Mouse (Mus musculus): ENCODE data around the gene Casz1. TPM values are rescaled to one million over a fixed set of nuclear protein-coding genes. Genes with fewer than 3 reads are reported as not detected.

Gene Casz1
- polyA plus RNA-seq, 1 experiment from 2014 or later: 3.7 TPM

DNA sequence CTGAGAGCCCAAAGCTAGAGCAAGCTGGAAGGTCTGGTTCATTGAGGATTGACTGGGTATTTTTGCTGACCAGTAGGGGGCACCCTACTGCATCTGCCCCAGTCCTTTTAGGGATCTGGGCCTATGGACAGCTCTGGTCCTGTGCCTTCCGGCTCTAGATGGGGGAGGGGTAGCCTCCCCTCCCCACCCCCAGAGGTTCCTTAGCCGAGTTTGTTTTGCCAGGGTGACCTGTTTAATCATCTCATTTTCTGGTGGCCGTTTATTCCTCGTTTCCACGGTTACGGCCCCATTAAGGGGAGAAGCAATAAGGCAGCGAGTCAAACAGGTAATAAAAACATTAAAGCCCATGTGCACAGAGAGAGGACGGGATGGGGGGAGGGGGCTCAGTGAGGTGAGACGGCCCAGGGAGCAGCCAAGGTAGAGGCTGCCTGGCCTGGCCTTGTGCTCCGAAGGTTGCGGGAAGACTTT is 104.0 kb downstream of the Casz1 start:
- no peaks in the 10 kb centered on the region for H3K36me3 ChIP-seq (replicated peaks)
- DNase-seq (ENCODE audit: low spot score): peak; percentile 56
- H3K27me3 ChIP-seq (replicated peaks; ENCODE audit: low read depth, poor library complexity, severe bottlenecking): peaks cover 89% of the 10 kb centered on the region
- peak overlapping the region; percentile 35 for H3K27ac ChIP-seq (replicated peaks)
- no peak overlapping the region for H3K4me3 ChIP-seq
- no peaks in the 10 kb centered on the region for H3K9me3 ChIP-seq
- H3K4me1 ChIP-seq: peaks cover 69% of the 10 kb centered on the region
- 46% methylated on average over 11 of the region's 11 CpGs for WGBS

DNA sequence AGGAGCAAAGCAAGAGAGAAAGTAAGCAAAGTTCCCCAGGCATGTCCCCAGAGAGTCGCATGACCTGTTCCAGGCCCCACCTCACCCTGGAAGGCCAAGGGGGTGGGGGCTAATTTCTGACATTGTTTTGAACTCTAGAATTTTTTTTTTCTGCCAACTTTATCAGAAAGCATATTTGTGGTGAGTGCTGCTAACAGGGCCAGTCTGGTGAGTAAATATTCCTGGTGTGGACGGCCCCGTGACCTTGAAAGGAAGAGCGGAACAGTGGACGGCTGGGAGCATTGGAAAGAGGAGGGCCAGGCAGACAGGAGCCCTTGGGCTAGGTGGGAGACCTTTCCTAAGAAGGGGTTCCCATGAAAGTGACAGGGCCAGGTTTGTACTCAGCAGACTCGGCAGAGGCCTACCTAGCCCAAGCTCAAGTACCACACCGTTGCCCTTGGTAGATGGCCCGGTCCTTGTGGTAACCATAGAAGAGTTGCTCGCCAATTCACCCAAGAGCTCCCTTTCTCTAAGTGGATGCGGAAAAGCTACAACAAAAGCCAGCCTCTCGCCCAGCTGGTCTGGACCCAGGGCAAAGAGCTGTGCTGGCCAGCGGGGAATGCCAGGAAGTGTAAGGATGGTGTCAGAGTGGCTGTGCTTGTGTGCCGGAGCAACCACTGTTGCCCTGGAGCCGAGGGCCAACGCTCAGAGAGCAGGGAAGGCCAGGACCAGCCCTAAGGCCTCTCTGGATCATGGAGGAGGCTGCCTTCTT is 104.7 kb downstream of the Casz1 start:
- no peak for DNase-seq (ENCODE audit: low spot score)
- WGBS: 78% methylated on average over 15 of the region's 15 CpGs
- Histone ChIP-seq H3K27ac (replicated peaks) (peak overlapping the region; percentile 35), H3K27me3 (replicated peaks; ENCODE audit: low read depth, poor library complexity, severe bottlenecking) (peaks cover 89% of the 10 kb centered on the region), H3K36me3 (replicated peaks) (no peaks in the 10 kb centered on the region), H3K9me3 (no peaks in the 10 kb centered on the region), H3K4me1 (peaks cover 72% of the 10 kb centered on the region), H3K4me3 (no peak overlapping the region)

DNA sequence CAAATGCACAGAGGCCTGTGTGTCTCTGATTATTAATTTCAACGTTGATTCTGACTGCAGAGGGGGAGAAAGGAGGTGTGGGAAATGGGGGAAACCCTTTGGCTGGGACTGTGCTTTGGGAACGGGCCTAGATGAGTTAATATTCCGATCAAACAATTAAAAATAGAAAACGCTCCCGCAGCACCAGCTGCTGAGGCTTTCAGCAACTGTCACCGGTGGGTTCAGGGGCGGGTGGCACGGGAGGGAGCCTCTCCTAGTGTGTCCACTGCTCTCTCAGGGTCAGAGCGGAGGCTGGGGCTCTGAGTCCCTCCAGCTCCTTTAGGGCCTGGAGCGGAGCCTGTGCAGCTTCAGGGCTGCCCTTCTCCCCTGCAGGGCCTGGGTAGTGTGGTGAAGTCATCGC is 105.3 kb downstream of the Casz1 start:
- Histone ChIP-seq H3K4me3 (no peak overlapping the region), H3K4me1 (peaks cover 78% of the 10 kb centered on the region), H3K9me3 (no peaks in the 10 kb centered on the region), H3K27me3 (replicated peaks; ENCODE audit: low read depth, poor library complexity, severe bottlenecking) (peaks cover 89% of the 10 kb centered on the region), H3K36me3 (replicated peaks) (no peaks in the 10 kb centered on the region), H3K27ac (replicated peaks) (no peak overlapping the region)
- DNase-seq (ENCODE audit: low spot score): no peak
- WGBS: 83% methylated on average over 11 of the region's 11 CpGs

DNA sequence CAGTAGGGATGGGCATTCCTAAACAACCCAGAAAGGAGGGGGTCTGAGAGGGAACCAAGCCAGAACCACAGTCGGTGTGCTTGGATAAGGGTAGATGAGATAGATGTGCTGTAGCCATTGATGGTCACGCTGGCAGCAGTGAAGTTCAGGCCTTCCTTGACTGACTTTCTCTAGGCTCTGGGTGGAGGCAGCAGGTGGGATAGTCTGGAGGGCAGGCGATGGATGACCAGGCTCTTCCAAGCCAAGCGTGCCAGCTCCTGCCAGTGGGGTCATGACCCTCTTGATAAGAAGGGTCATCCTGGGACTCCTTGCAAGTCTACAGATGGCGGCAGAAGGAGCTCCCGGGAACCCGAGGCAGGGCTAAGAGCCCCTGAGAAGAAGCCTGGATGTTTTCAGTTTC is 107.9 kb downstream of the Casz1 start:
- Histone ChIP-seq H3K27me3 (replicated peaks; ENCODE audit: low read depth, poor library complexity, severe bottlenecking) (peaks cover 88% of the 10 kb centered on the region), H3K4me1 (peaks cover 99% of the 10 kb centered on the region), H3K36me3 (replicated peaks) (no peaks in the 10 kb centered on the region), H3K9me3 (no peaks in the 10 kb centered on the region), H3K4me3 (no peak overlapping the region), H3K27ac (replicated peaks) (no peak overlapping the region)
- DNase-seq (ENCODE audit: low spot score): no peak
- WGBS: 49% methylated on average over 7 of the region's 7 CpGs

DNA sequence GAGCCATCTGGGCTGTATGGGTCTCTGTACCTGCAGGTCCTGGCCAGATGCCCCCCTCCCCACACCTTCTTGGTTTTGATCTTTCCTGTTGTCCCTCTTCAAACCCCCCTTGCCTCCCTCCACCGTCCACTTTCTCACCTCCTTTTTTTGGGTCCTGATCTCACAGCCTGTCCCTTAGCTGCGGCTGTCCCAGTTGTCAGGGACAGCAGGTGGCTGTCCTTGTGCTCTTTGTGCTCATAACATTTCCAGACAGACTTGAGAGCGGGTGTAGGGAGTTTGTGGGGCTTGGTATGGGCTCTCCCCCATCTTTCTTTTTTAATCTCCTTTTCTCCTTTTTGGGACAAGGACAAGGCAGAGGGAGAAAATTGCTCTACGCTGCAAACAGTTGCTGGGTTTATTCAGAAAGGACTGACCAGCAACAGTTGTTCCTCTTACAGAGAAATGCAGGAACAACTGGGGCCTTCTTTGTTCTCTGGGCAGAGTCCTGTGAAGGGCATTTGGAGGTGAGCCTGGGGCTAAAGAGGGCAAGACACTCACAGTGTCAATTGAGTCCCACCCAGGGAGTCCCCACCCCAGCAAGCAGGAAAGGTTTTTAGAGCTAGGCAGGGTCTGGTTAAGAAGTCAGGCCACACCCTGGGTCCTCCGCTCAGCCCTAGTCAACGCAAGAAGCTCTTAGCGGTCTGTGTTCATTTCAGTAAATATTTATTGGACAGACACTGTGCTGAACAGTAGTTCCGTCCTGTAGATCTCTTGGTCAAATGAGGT is 108.8 kb downstream of the Casz1 start:
- no peak for DNase-seq (ENCODE audit: low spot score)
- no peak overlapping the region for H3K27ac ChIP-seq (replicated peaks)
- H3K27me3 ChIP-seq (replicated peaks; ENCODE audit: low read depth, poor library complexity, severe bottlenecking): peaks cover 90% of the 10 kb centered on the region
- peaks cover 90% of the 10 kb centered on the region for H3K4me1 ChIP-seq
- H3K9me3 ChIP-seq: no peaks in the 10 kb centered on the region
- no peak overlapping the region for H3K4me3 ChIP-seq
- H3K36me3 ChIP-seq (replicated peaks): no peaks in the 10 kb centered on the region
- 62% methylated on average over 8 of the region's 8 CpGs for WGBS

DNA sequence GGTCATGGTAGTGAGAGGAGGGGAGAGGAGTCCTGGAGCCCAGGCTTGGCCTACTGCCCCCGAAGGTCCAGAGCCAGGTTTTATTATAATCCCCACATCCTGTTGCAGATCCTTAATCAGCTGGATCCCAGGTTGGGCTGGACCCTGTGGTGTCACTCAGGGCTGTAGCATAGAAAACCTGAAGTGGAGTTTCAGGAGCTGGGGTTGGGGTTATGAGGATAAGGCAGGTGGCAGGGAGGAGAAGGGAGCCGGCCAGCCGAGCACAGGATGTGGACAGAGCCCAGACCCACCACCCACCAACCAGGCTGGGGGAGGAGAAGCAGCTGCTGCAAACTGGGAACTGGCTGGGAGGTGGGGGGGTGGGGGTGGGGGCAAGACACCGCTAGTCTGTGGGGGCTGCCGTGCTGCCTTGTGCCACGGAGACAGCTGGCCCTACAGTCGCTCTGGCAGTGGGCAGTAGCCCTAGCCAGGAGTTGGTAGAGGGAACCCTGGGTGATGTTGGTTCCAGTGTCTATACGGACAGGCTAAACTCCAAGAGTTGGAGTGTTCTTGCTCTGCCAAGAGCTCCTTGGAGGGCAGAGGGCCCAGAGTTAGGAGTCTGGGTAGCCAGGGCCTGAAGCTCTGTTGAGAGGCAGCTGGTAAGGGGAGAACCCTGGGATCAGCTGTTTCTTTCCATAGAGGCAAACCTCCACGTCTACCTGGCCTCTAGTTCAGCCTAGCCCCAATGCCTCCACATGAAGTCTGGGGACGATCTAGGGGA is 110.8 kb downstream of the Casz1 start:
- DNase-seq (ENCODE audit: low spot score): peak; percentile 86
- Histone ChIP-seq H3K27me3 (replicated peaks; ENCODE audit: low read depth, poor library complexity, severe bottlenecking) (peaks cover 99% of the 10 kb centered on the region), H3K9me3 (no peaks in the 10 kb centered on the region), H3K4me3 (no peak overlapping the region), H3K36me3 (replicated peaks) (no peaks in the 10 kb centered on the region), H3K27ac (replicated peaks) (peak overlapping the region; percentile 48; the same call in 1 of the 2 replicates), H3K4me1 (peaks cover 89% of the 10 kb centered on the region)
- WGBS: 49% methylated on average over 10 of the region's 10 CpGs

DNA sequence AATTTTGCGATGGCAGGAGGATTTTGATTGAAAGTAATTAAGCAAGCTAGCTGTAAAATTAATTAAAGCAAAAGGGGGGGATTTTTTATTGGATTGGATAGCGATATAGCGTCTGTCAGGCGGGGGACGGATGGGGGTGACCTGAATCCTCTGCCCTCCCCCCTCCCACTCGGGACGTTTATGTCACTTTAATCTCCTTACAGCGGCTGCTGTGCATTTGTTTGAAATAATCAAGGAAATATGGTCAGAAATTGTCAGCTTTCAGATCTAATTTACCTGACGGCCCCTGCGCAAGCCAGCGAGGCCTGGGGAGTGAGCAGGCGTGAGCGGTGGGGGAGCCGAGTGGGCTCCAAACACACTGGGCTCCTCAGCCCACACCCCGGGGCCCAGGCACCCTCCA is 111.6 kb downstream of the Casz1 start:
- peaks cover 99% of the 10 kb centered on the region for H3K27me3 ChIP-seq (replicated peaks; ENCODE audit: low read depth, poor library complexity, severe bottlenecking)
- H3K9me3 ChIP-seq: no peaks in the 10 kb centered on the region
- H3K36me3 ChIP-seq (replicated peaks): no peaks in the 10 kb centered on the region
- WGBS: 76% methylated on average over 15 of the region's 15 CpGs
- H3K4me1 ChIP-seq: peaks cover 89% of the 10 kb centered on the region
- DNase-seq (ENCODE audit: low spot score): no peak
- H3K27ac ChIP-seq (replicated peaks): no peak overlapping the region
- no peak overlapping the region for H3K4me3 ChIP-seq

DNA sequence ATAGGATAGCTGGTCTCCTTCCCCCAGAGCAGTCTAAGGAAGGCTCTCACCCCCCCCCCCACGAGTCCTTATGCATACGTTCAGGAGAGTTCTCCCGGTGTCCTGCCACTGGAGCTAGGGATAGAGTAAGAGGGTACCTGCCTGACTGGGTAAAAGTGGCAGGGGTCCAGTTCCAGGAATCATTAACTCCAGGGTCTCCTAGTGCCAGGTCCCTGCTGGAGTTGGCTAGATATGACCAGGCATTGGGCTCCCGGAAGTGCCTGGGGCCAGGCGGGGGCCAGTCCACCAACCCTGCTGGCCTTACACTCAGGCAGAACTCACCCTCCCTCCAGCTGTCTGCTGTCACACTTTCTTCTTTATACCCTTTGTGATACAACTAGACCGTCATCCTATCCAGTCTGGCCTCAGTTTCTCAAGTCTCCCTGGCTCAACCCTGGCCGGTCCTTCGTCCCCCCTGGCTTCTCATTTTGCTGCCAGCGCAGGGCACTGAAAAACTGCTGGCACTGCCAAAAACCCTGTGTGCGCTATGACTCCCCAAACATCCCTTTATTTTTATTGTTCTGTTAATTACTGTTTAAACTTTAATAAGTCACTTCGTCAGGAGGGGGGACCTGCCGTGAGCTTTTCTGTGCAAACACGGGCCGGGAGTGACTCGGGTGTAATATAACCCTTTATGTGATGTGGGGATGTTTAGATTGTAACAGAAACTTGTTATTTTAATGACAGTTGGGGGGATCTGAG is 114.6 kb downstream of the Casz1 start:
- WGBS: 62% methylated on average over 15 of the region's 15 CpGs
- H3K4me3 ChIP-seq: no peak overlapping the region
- no peaks in the 10 kb centered on the region for H3K36me3 ChIP-seq (replicated peaks)
- peaks cover 89% of the 10 kb centered on the region for H3K4me1 ChIP-seq
- DNase-seq (ENCODE audit: low spot score): no peak
- H3K27me3 ChIP-seq (replicated peaks; ENCODE audit: low read depth, poor library complexity, severe bottlenecking): peaks cover 99% of the 10 kb centered on the region
- H3K9me3 ChIP-seq: no peaks in the 10 kb centered on the region
- H3K27ac ChIP-seq (replicated peaks): no peak overlapping the region

DNA sequence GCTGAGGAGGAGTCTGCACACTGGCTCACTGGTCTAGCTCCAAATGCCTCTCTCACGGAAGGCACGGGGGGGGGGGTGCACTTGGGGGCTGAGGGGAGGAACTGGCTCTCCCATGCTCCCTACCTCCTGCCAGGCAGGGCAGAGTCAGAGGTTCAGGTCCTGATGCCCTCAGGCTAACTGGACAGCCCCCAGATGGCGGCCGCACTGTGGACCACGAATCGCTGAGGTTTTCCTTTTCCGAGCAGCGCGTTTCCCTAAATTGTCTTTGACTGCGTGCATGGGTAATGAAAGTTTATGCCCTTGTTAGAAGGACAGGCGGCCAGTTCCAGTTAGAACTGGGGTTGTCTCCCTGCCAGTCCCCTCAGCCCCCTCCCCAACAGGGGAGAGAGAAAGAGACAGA is 116.4 kb downstream of the Casz1 start:
- WGBS: 37% methylated on average over 11 of the region's 11 CpGs
- H3K27ac ChIP-seq (replicated peaks): 0 out of 2 replicates have a peak overlapping the region, but pooled peaks have one; percentile 8

DNA sequence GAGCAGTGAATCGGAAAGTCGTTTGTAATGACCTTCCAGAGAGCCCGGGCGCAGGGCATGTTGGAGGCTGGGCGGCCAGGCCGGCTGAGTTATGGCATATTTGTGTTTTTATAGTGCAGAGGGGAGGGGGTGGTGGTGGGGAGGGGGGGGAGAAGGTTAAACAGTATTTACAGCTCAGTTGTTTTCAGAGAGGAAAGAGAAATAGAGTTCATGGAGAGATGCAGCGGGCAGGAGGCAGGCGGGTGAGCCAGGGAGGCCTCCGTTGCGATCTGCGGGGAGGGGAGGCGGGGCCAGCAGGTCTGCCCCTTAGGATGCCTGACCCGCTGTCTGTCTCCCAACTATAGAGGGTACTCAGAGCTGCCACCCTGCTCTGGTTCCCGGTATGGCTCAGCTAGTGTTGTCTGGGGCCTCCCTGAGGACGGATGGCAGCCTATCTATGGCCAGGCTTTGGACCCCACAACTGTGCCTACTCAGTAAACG is 118.0 kb downstream of the Casz1 start:
- WGBS: 9% methylated on average over 16 of the region's 16 CpGs
- Histone ChIP-seq H3K27ac (replicated peaks) (peak overlapping the region; percentile 40; the same call in 1 of the 2 replicates), H3K4me1 (peaks cover 92% of the 10 kb centered on the region), H3K9me3 (no peaks in the 10 kb centered on the region), H3K27me3 (replicated peaks; ENCODE audit: low read depth, poor library complexity, severe bottlenecking) (peaks cover 100% of the 10 kb centered on the region), H3K4me3 (peak overlapping the region; percentile 44), H3K36me3 (replicated peaks) (no peaks in the 10 kb centered on the region)
- DNase-seq (ENCODE audit: low spot score): peak; percentile 56

More for the DNA sequence above, 116.4 kb downstream of the Casz1 start:
- H3K4me1 ChIP-seq: peaks cover 89% of the 10 kb centered on the region
- peaks cover 99% of the 10 kb centered on the region for H3K27me3 ChIP-seq (replicated peaks; ENCODE audit: low read depth, poor library complexity, severe bottlenecking)
- no peaks in the 10 kb centered on the region for H3K9me3 ChIP-seq
- no peaks in the 10 kb centered on the region for H3K36me3 ChIP-seq (replicated peaks)
- DNase-seq (ENCODE audit: low spot score): peak; percentile 34
- H3K4me3 ChIP-seq: peak overlapping the region; percentile 17; the same call in 1 of the 2 replicates

DNA sequence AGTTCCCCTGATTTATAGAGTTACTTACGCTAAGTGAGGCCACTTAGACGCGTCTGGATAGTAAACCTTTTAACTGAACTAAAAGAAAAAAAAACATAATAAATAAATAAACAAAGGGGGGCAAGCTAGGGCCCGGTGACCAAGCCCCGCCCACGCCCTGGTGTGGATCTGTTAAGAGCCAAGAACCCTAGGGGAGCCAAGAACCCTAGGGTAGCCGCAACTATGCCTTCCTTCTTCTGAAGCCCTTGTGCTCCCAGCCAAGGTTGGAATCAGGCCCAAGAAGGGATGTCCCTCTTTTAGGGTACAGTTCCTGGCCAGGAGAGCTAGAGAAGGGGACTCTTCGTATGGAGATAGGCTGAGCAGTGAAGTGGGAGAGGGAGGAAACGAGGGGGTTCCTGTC is 119.2 kb downstream of the Casz1 start:
- 75% methylated on average over 9 of the region's 9 CpGs for WGBS
- Histone ChIP-seq H3K4me1 (peaks cover 98% of the 10 kb centered on the region), H3K4me3 (no peak overlapping the region), H3K36me3 (replicated peaks) (no peaks in the 10 kb centered on the region), H3K9me3 (no peaks in the 10 kb centered on the region), H3K27ac (replicated peaks) (no peak overlapping the region), H3K27me3 (replicated peaks; ENCODE audit: low read depth, poor library complexity, severe bottlenecking) (peaks cover 100% of the 10 kb centered on the region)
- DNase-seq (ENCODE audit: low spot score): no peak

DNA sequence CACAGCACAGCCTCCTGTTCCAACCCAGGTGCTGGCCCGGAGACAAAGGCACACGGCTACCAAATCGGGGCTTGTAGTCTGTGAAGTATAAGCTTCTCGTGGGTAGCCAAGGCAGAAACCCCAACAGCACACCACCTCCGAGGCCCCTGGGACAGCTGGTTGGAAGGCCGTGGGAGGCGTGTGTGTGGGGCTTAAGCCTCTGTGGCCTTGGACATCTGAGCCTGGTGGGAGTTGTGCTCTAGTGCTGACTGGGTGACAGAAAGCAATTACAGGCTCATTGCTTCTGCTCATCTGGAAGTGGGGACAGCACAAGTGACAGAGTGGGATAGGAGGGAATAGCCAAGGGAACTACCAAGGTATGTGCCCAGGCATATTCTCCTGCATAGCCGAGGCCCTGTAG is 119.7 kb downstream of the Casz1 start:
- Histone ChIP-seq H3K4me1 (peaks cover 98% of the 10 kb centered on the region), H3K4me3 (no peak overlapping the region), H3K36me3 (replicated peaks) (no peaks in the 10 kb centered on the region), H3K27me3 (replicated peaks; ENCODE audit: low read depth, poor library complexity, severe bottlenecking) (peaks cover 100% of the 10 kb centered on the region), H3K9me3 (no peaks in the 10 kb centered on the region), H3K27ac (replicated peaks) (no peak overlapping the region)
- WGBS: 74% methylated on average over 8 of the region's 8 CpGs
- DNase-seq (ENCODE audit: low spot score): no peak

Data from embryonic facial prominence, embryonic 10.5 days (tissue).